Mouse (Mus musculus) hindbrain, embryonic 13.5 days (tissue): Measurements from ENCODE around the gene Cldn24. TPM values are rescaled to one million over a fixed set of nuclear protein-coding genes. Genes with fewer than 3 reads are reported as not detected.

Experiments
- ATAC-seq: fragments of 200-750 bp; cut with Nextera tagmentation; 2 replicates; pipeline ENCODE4 v1.8.0; 2017; ENCODE audit warnings: moderate TSS enrichment; ENCODE audit not compliant: low FRiP score
- H3K27ac ChIP-seq: fragments of 300-500 bp; sonication (generic); 2 replicates; pipeline ENCODE4 v1.5.1; 2015; ENCODE audit warnings: inconsistent platforms, mild to moderate bottlenecking, moderate library complexity
- H3K27me3 ChIP-seq: fragments of 300-500 bp; sonication (generic); 2 replicates; pipeline ENCODE4 v1.6.1; 2015; ENCODE audit warnings: mild to moderate bottlenecking, inconsistent platforms
- H3K36me3 ChIP-seq: fragments of 300-500 bp; sonication (generic); 2 replicates; pipeline ENCODE4 v1.6.1; 2015; ENCODE audit warnings: mild to moderate bottlenecking, inconsistent platforms
- H3K4me1 ChIP-seq: fragments of 300-500 bp; sonication (generic); replicated peaks from 2 replicates; pipeline ENCODE4 v1.6.1; 2015; ENCODE audit warnings: inconsistent platforms
- H3K4me2 ChIP-seq: fragments of 300-500 bp; sonication (generic); 2 replicates; pipeline ENCODE4 v1.6.1; 2015; ENCODE audit warnings: inconsistent platforms, mild to moderate bottlenecking, moderate library complexity
- H3K4me3 ChIP-seq: fragments of 300-500 bp; sonication (generic); 2 replicates; pipeline ENCODE4 v1.5.1; 2015; ENCODE audit warnings: mild to moderate bottlenecking, inconsistent platforms
- H3K9ac ChIP-seq: fragments of 300-500 bp; sonication (generic); 2 replicates; pipeline ENCODE4 v1.6.1; 2015; ENCODE audit warnings: mild to moderate bottlenecking, inconsistent platforms
- H3K9me3 ChIP-seq: fragments of 300-500 bp; sonication (generic); 2 replicates; pipeline ENCODE4 v1.6.1; 2016; ENCODE audit warnings: inconsistent platforms
- WGBS: fragments of 180-500 bp; shearing (Covaris S2); methylation state at CpG from one replicate; pipeline ENCODE4 v1.1.7; 2015; 5-methylcytosine and 5-hydroxymethylcytosine counted together
- polyA plus RNA-seq: library from polyadenylated mRNA; unstranded; fragments of >200 nt; fragmentation: Nextera tagmentation; extraction: Ambion mirVana; gene quantifications from 2 replicates; pipeline ENCODE4 v1.2.1, GENCODE M21; 2015

Gene Cldn24
- not detected in 2 replicates for polyA plus RNA-seq

DNA sequence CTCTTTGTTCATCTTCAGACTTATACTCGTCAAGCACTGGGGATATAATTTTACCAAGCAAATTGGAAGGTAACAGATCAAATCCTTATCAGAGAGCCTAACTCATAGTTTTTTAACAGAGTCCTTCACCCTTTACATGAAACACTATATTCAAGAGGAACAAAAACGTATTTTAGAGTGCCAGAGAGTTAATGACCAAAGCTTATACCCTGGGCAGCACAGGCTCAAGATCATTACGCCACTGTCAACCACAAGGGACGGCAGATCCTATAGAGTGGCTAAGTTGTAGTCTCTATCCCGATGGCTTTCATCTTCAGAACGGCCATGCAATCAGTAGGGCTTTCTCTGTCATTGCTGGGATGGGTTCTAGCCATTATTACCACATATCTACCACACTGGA is at the start of gene Cldn24:
Gene Cldn24 (plus strand): TSS at position 301 of the 400 bp plus-strand sequence.
- Histone ChIP-seq H3K4me2 (no peak within 1 kb of the TSS), H3K9ac (no peak within 1 kb of the TSS), H3K4me1 (no peaks in the 10 kb centered on the region; the same call in 1 of the 2 replicates), H3K4me3 (no peak within 1 kb of the TSS), H3K36me3 (no peaks in the 10 kb centered on the region), H3K27ac (no peak within 1 kb of the TSS), H3K9me3 (no peaks in the 10 kb centered on the region), H3K27me3 (no peaks in the 10 kb centered on the region)
- no peak for ATAC-seq
- 88% methylated on average over 6 of the region's 6 CpGs for WGBS

DNA sequence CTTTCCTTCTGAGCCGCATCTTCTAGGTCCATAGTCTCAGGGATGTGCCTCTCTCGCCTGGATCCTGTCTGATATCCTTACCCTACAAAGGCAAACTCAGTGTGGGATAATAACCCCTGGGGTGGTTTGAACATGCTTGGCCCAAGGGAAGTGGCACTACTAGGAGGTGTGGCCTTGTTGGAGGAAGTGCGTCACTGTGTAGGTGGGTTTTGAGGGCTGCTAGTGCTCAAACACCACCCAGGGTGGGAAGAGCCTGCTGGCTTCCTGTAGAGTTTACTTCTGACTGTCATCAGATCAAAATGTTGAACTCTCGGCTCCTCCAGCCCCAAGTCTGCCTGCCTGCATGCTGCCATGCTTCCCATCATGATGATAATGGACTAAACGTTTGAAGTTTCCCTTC is 49.0 kb upstream of the Cldn24 start:
- no peaks in the 10 kb centered on the region for H3K9me3 ChIP-seq
- no peak overlapping the region for H3K4me2 ChIP-seq
- H3K4me1 ChIP-seq = no peaks in the 10 kb centered on the region
- H3K36me3 ChIP-seq = no peaks in the 10 kb centered on the region
- H3K27ac ChIP-seq = no peak overlapping the region
- H3K4me3 ChIP-seq = no peak overlapping the region
- H3K9ac ChIP-seq = no peak overlapping the region
- ATAC-seq = no peak
- no peaks in the 10 kb centered on the region for H3K27me3 ChIP-seq
- 74% methylated on average over 5 of the region's 5 CpGs for WGBS

DNA sequence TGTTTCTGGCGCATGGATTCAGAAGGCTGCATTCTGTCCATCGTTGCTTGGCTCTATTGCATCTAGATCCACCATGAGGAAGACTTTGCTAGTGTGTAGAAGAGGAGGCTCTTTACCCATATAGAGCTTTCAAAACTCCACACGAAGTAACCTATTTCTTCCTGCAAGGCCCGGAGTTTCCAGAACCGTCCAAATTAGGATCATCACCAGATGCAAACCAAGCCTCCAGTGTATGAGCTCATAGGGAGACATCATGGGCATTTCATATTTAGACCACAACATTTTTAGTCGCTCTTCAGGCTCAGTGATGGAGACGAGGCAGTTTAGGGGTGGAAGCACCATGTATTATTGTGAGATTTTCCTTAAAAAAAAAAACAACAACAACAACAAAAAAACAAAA is 44.5 kb upstream of the Cldn24 start:
- H3K9me3 ChIP-seq = no peaks in the 10 kb centered on the region
- 96% methylated on average over 7 of the region's 7 CpGs for WGBS
- no peak overlapping the region for H3K9ac ChIP-seq
- no peaks in the 10 kb centered on the region for H3K36me3 ChIP-seq
- ATAC-seq = no peak
- H3K27me3 ChIP-seq = no peaks in the 10 kb centered on the region
- no peak overlapping the region for H3K27ac ChIP-seq
- no peak overlapping the region for H3K4me3 ChIP-seq
- no peaks in the 10 kb centered on the region for H3K4me1 ChIP-seq
- no peak overlapping the region for H3K4me2 ChIP-seq

DNA sequence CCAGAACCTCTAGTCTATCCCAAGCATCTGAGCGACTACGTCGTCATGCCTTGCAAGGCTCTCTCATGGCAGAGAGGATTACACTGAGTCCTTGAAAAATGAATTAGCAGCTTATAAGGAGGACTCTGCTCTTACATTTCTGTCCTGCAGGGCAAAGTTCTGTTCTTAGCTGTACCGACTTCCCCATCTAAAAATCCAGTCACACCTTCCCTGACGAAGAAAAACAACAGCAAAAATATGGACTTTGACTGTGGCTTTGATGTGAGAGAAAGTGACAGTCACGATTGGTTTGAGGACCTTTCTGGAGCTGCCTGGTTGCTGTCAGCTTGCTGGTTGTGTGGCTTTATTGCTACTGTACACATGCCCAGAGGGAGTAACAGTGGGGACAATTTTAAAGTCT is 42.4 kb upstream of the Cldn24 start:
- ATAC-seq = no peak
- Histone ChIP-seq H3K9ac (no peak overlapping the region), H3K27me3 (no peaks in the 10 kb centered on the region), H3K36me3 (no peaks in the 10 kb centered on the region), H3K4me2 (no peak overlapping the region), H3K4me3 (no peak overlapping the region), H3K27ac (no peak overlapping the region), H3K9me3 (no peaks in the 10 kb centered on the region), H3K4me1 (no peaks in the 10 kb centered on the region)
- WGBS = 87% methylated on average over 6 of the region's 6 CpGs

DNA sequence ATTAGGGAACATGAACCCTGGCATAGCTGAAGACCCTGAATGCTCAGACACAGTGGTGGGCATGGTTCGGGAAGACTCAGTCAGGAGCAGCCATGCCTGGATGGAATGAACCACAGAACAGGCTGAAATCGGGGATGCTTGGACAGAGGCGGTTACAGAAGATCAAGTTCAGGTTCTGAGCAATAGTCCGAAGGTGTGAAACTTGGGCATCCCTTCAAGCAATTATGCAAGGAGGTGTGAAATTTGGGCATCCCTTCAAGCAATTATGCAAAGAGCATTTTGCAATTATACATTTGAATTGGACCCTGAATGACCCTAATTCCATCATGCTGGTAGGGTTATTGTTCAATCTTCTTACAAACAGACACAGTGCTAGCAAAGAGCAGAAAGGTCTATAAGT is 40.1 kb upstream of the Cldn24 start:
- Histone ChIP-seq H3K4me2 (no peak overlapping the region), H3K36me3 (no peaks in the 10 kb centered on the region), H3K9me3 (no peaks in the 10 kb centered on the region), H3K27ac (no peak overlapping the region), H3K4me1 (no peaks in the 10 kb centered on the region), H3K9ac (no peak overlapping the region), H3K4me3 (no peak overlapping the region), H3K27me3 (no peaks in the 10 kb centered on the region)
- no peak for ATAC-seq
- WGBS = 90% methylated on average over 4 of the region's 4 CpGs

DNA sequence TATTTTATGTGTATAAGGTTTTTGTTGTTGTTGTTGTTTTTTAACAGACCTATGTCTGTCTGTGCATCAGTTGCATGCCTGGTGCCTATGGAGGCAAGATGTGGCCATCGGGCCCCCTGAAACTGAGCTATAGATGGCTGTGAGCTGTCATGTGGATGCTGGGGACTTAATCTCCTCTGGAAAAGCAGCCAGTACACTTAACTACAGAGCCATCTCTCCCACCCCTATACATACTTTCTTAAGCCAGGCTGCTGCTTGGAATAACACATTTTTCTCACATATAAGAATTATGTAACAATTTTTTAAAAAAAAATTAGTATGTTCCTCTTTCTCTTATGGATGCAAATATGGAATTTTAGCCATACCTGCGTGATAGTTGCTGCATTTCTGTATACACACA is 38.4 kb upstream of the Cldn24 start:
- no peak overlapping the region for H3K27ac ChIP-seq
- no peaks in the 10 kb centered on the region for H3K27me3 ChIP-seq
- H3K4me2 ChIP-seq = no peak overlapping the region
- 0 out of 2 replicates have a peak, but pooled peaks cover 5% of the 10 kb centered on the region for H3K4me1 ChIP-seq
- no peaks in the 10 kb centered on the region for H3K9me3 ChIP-seq
- 93% methylated on average over 2 of the region's 2 CpGs for WGBS
- no peak overlapping the region for H3K4me3 ChIP-seq
- no peaks in the 10 kb centered on the region for H3K36me3 ChIP-seq
- no peak for ATAC-seq
- H3K9ac ChIP-seq = no peak overlapping the region

DNA sequence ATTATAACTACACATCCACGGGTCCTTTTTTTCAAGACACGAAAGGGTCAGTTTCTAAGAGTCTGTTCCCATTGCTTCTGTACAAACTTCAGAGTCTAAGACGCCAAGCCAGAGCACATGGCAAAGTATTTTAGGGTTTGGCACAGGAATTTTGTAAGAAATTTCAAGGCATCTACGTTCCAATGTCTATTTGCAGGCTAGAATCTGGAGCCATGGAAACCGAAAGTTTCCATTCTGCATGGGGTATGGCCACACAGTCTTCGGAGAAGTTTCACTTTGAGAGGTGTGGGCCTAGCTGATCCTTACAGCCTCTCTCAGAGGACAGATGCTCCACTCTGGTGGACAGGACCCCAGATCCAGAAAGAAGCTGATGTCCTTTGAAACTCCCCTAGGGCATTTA is 38.0 kb upstream of the Cldn24 start:
- Histone ChIP-seq H3K27me3 (no peaks in the 10 kb centered on the region), H3K27ac (no peak overlapping the region), H3K4me3 (no peak overlapping the region), H3K4me1 (0 out of 2 replicates have a peak, but pooled peaks cover 5% of the 10 kb centered on the region), H3K9ac (no peak overlapping the region), H3K9me3 (no peaks in the 10 kb centered on the region), H3K36me3 (no peaks in the 10 kb centered on the region), H3K4me2 (no peak overlapping the region)
- no peak for ATAC-seq
- WGBS = 95% methylated on average over 6 of the region's 6 CpGs

DNA sequence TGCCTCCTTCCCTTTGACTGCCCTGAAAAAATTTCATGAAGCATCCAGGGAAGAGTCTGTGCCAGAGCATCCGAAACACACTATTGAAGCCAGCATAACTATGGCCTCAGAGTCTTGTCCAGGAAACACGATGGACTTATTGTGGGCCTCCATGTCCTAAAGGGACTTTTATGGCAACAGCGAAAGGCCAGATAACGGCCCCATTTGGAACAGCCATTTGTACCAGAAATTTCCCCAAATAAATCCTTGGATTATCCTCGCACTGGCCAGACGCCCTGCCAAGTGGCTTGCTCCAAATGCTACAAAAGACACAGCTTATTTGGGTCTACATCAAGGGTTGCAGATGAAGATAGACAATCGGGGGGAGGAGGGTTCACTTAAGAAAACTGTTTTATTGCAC is 37.5 kb upstream of the Cldn24 start:
- Histone ChIP-seq H3K27me3 (no peaks in the 10 kb centered on the region), H3K9ac (no peak overlapping the region), H3K27ac (no peak overlapping the region), H3K4me1 (0 out of 2 replicates have a peak, but pooled peaks cover 5% of the 10 kb centered on the region), H3K4me2 (no peak overlapping the region), H3K9me3 (no peaks in the 10 kb centered on the region), H3K36me3 (no peaks in the 10 kb centered on the region), H3K4me3 (no peak overlapping the region)
- no peak for ATAC-seq
- 95% methylated on average over 7 of the region's 7 CpGs for WGBS

DNA sequence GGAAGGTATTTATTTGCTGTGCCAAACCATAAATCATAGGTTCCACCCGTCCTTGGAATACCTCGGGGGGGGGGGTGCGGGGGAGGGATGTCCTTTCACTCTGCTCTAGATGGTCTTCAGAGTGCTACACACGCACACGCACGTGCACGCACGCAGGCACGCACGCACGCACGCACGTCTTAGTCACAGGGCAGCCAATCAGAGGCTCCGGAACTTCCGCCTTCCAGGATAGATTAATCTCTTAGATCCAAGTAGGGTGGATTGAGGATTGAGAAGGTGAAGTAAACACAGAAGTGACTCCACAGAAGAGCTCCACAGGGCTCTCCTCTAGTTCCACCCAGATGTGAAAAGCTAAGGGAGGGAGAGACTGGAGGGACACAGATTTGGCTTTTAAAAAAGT is 35.6 kb upstream of the Cldn24 start:
- no peaks in the 10 kb centered on the region for H3K27me3 ChIP-seq
- ATAC-seq = no peak
- H3K4me1 ChIP-seq = 0 out of 2 replicates have a peak, but pooled peaks cover 5% of the 10 kb centered on the region
- no peaks in the 10 kb centered on the region for H3K9me3 ChIP-seq
- H3K36me3 ChIP-seq = no peaks in the 10 kb centered on the region
- WGBS = 96% methylated on average over 15 of the region's 15 CpGs
- no peak overlapping the region for H3K9ac ChIP-seq
- H3K4me3 ChIP-seq = no peak overlapping the region
- no peak overlapping the region for H3K27ac ChIP-seq
- no peak overlapping the region for H3K4me2 ChIP-seq

DNA sequence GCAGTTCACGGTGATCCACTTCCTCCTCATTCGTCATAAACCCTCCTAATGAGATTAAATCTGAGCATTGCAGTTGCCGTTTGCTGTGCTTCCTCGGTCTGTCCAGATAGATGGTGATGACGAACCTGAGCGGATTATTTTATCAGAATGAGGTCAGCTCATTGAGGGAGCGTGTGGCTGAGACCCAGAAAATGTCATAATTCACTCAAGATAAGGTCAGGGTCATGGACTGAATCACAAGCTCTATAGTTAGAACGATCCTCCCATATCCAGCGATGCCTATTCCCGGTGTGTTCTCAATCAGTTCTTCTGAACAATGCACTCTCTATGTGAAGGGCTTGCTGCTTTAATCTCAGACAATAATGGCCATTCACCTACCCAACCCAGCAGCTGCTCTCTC is 34.2 kb upstream of the Cldn24 start:
- Histone ChIP-seq H3K4me3 (no peak overlapping the region), H3K36me3 (no peaks in the 10 kb centered on the region), H3K27ac (no peak overlapping the region), H3K9ac (no peak overlapping the region), H3K27me3 (no peaks in the 10 kb centered on the region), H3K4me2 (0 out of 2 replicates have a peak overlapping the region, but pooled peaks have one; percentile 6), H3K4me1 (0 out of 2 replicates have a peak, but pooled peaks cover 5% of the 10 kb centered on the region), H3K9me3 (no peaks in the 10 kb centered on the region)
- no peak for ATAC-seq
- 57% methylated on average over 10 of the region's 10 CpGs for WGBS

DNA sequence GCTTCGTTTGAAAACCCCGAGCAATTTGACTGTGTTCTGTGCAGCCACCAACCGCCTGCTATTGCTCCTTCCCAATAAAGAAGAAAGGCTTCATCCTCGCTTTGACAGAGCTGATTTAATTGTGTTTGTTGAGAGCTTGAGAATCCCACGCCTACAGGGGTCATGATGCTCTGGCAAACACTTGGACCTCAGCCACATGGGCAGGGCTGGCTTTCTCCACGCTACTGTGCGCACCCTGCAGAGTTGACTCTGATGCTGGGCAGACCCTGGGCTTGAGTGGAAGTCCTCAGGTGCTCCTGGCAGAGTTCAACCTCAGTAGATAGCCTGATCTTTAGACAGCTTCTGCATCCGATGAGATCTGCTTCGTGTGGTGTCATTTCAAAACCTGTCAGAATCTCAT is 30.0 kb upstream of the Cldn24 start:
- no peak overlapping the region for H3K9ac ChIP-seq
- 63% methylated on average over 9 of the region's 9 CpGs for WGBS
- no peaks in the 10 kb centered on the region for H3K9me3 ChIP-seq
- no peak overlapping the region for H3K27ac ChIP-seq
- H3K36me3 ChIP-seq = no peaks in the 10 kb centered on the region
- no peak for ATAC-seq
- H3K27me3 ChIP-seq = no peaks in the 10 kb centered on the region
- H3K4me2 ChIP-seq = no peak overlapping the region
- H3K4me1 ChIP-seq = 0 out of 2 replicates have a peak, but pooled peaks cover 5% of the 10 kb centered on the region
- H3K4me3 ChIP-seq = no peak overlapping the region

DNA sequence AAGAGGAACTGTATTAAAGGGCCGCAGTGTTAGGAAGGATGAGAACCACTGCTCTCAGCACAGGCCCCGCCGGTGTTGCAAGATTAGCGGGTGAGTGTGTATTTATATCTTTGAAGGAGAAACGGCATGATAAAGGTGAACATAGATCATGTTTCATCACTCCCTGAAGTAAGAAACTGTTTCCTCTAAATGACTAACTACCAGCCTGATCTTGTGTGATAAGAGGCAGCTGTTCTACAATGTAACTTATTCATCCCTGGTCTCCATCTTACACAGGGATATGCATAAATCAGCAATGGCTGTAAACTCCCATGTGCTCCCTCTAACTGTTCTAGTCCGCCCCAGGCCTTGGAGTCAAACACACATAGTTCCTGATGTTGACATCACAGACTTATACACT is 22.5 kb upstream of the Cldn24 start:
- Histone ChIP-seq H3K4me3 (no peak overlapping the region), H3K27me3 (no peaks in the 10 kb centered on the region), H3K36me3 (no peaks in the 10 kb centered on the region), H3K9ac (no peak overlapping the region), H3K27ac (no peak overlapping the region), H3K4me2 (no peak overlapping the region), H3K9me3 (no peaks in the 10 kb centered on the region), H3K4me1 (no peaks in the 10 kb centered on the region)
- 91% methylated on average over 6 of the region's 6 CpGs for whole genome bisulfite sequencing
- no peak for ATAC-seq

DNA sequence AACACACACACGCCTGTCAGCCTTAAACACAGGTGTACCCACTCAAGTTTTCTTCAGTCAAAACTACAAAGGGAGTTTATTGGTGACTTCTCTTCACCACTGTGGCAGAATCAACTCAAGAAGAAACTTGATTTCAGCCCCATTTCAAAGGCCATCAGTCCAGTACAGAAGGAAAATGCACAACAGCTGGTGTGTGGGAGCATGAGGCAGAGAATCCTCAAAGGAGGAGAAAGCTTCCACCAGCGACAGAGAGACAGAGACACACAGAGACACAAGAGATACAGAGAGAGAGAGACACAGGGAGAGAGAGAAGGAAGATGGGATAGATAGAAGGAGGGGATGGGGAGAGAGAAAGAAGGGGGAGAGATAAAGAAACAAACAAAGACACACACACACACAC is 19.6 kb upstream of the Cldn24 start:
- Histone ChIP-seq H3K4me2 (no peak overlapping the region), H3K9me3 (no peaks in the 10 kb centered on the region), H3K27me3 (no peaks in the 10 kb centered on the region), H3K4me3 (no peak overlapping the region), H3K36me3 (no peaks in the 10 kb centered on the region), H3K9ac (no peak overlapping the region), H3K27ac (no peak overlapping the region), H3K4me1 (0 out of 2 replicates have a peak, but pooled peaks cover 9% of the 10 kb centered on the region)
- ATAC-seq = no peak
- WGBS = 86% methylated on average over 2 of the region's 2 CpGs
